10 mouse cellular contexts compared by ENCODE assay signal in the genomic region with DNA sequence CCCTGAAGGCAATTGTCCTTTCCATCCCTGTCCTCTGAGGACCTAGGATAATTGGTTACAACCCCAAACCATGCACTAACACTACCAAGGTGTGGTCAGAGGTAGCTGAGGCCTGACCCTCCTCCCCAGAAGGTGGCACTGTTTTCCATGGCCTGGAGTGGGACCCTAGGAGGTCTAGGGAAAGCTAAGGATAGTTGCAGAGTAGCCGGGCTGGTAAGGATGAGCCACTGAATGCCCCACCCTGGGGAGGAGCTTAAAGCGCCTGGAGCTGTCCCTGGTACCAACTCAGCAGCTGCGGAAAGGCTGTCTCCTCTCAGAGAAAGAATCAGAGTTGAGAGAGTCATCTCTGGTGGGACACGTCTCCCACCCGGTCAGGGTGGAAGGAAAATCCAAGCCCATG. TPM values are rescaled to one million over a fixed set of nuclear protein-coding genes. Genes with fewer than 3 reads are reported as not detected.
DNase-seq lines count a peak whose midpoint lies in the region; ATAC-seq and TF ChIP-seq lines count a peak whose summit lies in the region.
"Had no signal": no experiment of that assay in that cellular context is flagged by ENCODE, and none has a peak within 500 bp of the region (broad histone marks: within the 10 kb centered on the region; RNA-seq: fewer than 3 reads in every experiment).

No protein-coding gene starts in this region.

- H3K4me1 ChIP-seq in midbrain, embryonic 10.5 days: peaks cover 20% of the 10 kb centered on the region
- H3K4me1 ChIP-seq in midbrain, embryonic 16.5 days (ENCODE audit: control insufficient read depth, insufficient read depth, low read length): peaks cover 4% of the 10 kb centered on the region; the same call in 1 of the 2 replicates
- H3K4me1 ChIP-seq in liver, embryonic 14.5 days (replicated peaks; ENCODE audit: control insufficient read depth in 2 of 2, insufficient read depth in 2 of 2, low read length in 1 of 2): no peaks in the 10 kb centered on the region

- no peak for ATAC-seq in midbrain, embryonic 16.5 days
- ATAC-seq in granulocyte monocyte progenitor cell, adult 5-6 weeks (replicated peaks; ENCODE audit: poor library complexity, severe bottlenecking): peak; percentile 55
- no peak for ATAC-seq in liver, embryonic 14.5 days (ENCODE audit: insufficient read depth)

- TF ChIP-seq CTCF in liver, embryonic 14.5 days (IDR thresholded peaks at IDR 0.05; ENCODE audit: low read depth): peak; percentile 33; the same call in 1 of the 2 replicates

- peak; percentile 11 to 55 for DNase-seq in adrenal gland, adult (ENCODE audit: inconsistent age in 2 of 2, low spot score in 1 of 2)
- DNase-seq in adrenal gland, adult 18-20 months (ENCODE audit: low spot score in 2 of 2): no peak
- DNase-seq in midbrain, embryonic 10.5 days (ENCODE audit: low spot score): peak; percentile 31
- DNase-seq in liver, embryonic 14.5 days (ENCODE audit: low read depth in 3 of 3, low spot score in 3 of 3): no peak
- no peak for DNase-seq in left cerebral cortex, postnatal 14 days (ENCODE audit: low spot score in 2 of 2)
- DNase-seq in thymus, adult 18-20 months: no peak

- H3K36me3 ChIP-seq in midbrain, embryonic 10.5 days: no peaks in the 10 kb centered on the region
- H3K36me3 ChIP-seq in midbrain, embryonic 16.5 days (ENCODE audit: control insufficient read depth, insufficient read depth, low read length): no peaks in the 10 kb centered on the region
- H3K36me3 ChIP-seq in liver, embryonic 14.5 days (replicated peaks; ENCODE audit: control insufficient read depth, insufficient read depth, low read depth): no peaks in the 10 kb centered on the region

- 0% methylated on average over 5 of the region's 5 CpGs for WGBS in midbrain, embryonic 10.5 days
- 0% methylated on average over 5 of the region's 5 CpGs for whole genome bisulfite sequencing in midbrain, embryonic 16.5 days
- 2% methylated on average over 5 of the region's 5 CpGs for WGBS in liver, embryonic 14.5 days (ENCODE audit: insufficient replicate concordance)

- H3K9me3 ChIP-seq in midbrain, embryonic 10.5 days (replicated peaks): no peaks in the 10 kb centered on the region
- H3K9me3 ChIP-seq in midbrain, embryonic 16.5 days (replicated peaks; ENCODE audit: control insufficient read depth, low read length, poor library complexity, severe bottlenecking): no peaks in the 10 kb centered on the region
- H3K9me3 ChIP-seq in liver, embryonic 14.5 days (ENCODE audit: control insufficient read depth, low read length): no peaks in the 10 kb centered on the region

- H3K9ac ChIP-seq in midbrain, embryonic 16.5 days (ENCODE audit: low read depth, low read length): no peak overlapping the region
- no peak overlapping the region for H3K9ac ChIP-seq in liver, embryonic 14.5 days (replicated peaks)

- H3K27me3 ChIP-seq in midbrain, embryonic 10.5 days (ENCODE audit: low read depth, poor library complexity, severe bottlenecking): peaks cover 43% of the 10 kb centered on the region
- peaks cover 21% of the 10 kb centered on the region for H3K27me3 ChIP-seq in midbrain, embryonic 16.5 days (ENCODE audit: control insufficient read depth, insufficient read depth, low read depth, low read length)
- peaks cover 12% of the 10 kb centered on the region for H3K27me3 ChIP-seq in liver, embryonic 14.5 days (ENCODE audit: control insufficient read depth, insufficient read depth, low read length)

- H3K4me2 ChIP-seq in midbrain, embryonic 16.5 days (ENCODE audit: low read length): no peak overlapping the region
- no peak overlapping the region for H3K4me2 ChIP-seq in liver, embryonic 14.5 days (ENCODE audit: low read depth)

- H3K27ac ChIP-seq in midbrain, embryonic 10.5 days (replicated peaks): no peak overlapping the region
- H3K27ac ChIP-seq in midbrain, embryonic 16.5 days (ENCODE audit: low read length): no peak overlapping the region
- no peak overlapping the region for H3K27ac ChIP-seq in liver, embryonic 14.5 days

- no peak for TF ChIP-seq EP300 in liver, embryonic 14.5 days (IDR thresholded peaks at IDR 0.05; ENCODE audit: low read depth)

- H3K4me3 ChIP-seq in midbrain, embryonic 10.5 days: no peak overlapping the region
- no peak overlapping the region for H3K4me3 ChIP-seq in midbrain, embryonic 16.5 days (ENCODE audit: low read depth, low read length)
- no peak overlapping the region for H3K4me3 ChIP-seq in liver, embryonic 14.5 days (ENCODE audit: insufficient read depth in 1 of 2, low read depth in 2 of 2, low read length in 2 of 2)

- intact Hi-C loops in left cerebral cortex, postnatal 14 days (cut with DNase I): no loop called here

RNA-seq across cellular contexts. Expression of a gene that starts 28.4 kb away (rescaled TPM):
- total RNA-seq in adrenal gland, adult 18-20 months (2021): not detected
- polyA plus RNA-seq in midbrain, embryonic 10.5 days (2016; fragmentation: Nextera tagmentation; extraction: Ambion mirVana): not detected in 2 replicates
- not detected in 2 replicates for polyA plus RNA-seq in midbrain, embryonic 16.5 days (2015; fragmentation: Nextera tagmentation; extraction: Ambion mirVana)
- not detected in 2 replicates for total RNA-seq in granulocyte monocyte progenitor cell, adult 5-6 weeks (2014; fragmentation: Nextera tagmentation)
- not detected in 2 replicates for total RNA-seq in granulocyte monocyte progenitor cell, adult 5-6 weeks (2017)
- not detected in 2 replicates for polyA plus RNA-seq in liver, embryonic 14.5 days (2012; rRNA removed)
- polyA plus RNA-seq in liver, embryonic 14.5 days (2014; fragmentation: Nextera tagmentation; extraction: Ambion mirVana): not detected in 2 replicates
- total RNA-seq in left cerebral cortex, postnatal 14 days (2021): under 1 TPM; 0.26 to 0.32 TPM
- total RNA-seq: gastrocnemius, postnatal 4 days; neutrophil, adult 5-6 weeks had no signal

RNA-seq across cellular contexts. Expression of a gene that starts 44.9 kb away (rescaled TPM):
- total RNA-seq in adrenal gland, adult 18-20 months (2021): 10 to 100 TPM; 48.5 to 54.2 TPM
- polyA plus RNA-seq in midbrain, embryonic 10.5 days (2016; fragmentation: Nextera tagmentation; extraction: Ambion mirVana): 18.4 and 21.2 TPM in 2 replicates
- polyA plus RNA-seq in midbrain, embryonic 16.5 days (2015; fragmentation: Nextera tagmentation; extraction: Ambion mirVana): 7.1 and 9.7 TPM in 2 replicates
- not detected in 2 replicates for total RNA-seq in granulocyte monocyte progenitor cell, adult 5-6 weeks (2014; fragmentation: Nextera tagmentation)
- 0.05 and 0.60 TPM in 2 replicates for total RNA-seq in granulocyte monocyte progenitor cell, adult 5-6 weeks (2017)
- polyA plus RNA-seq in liver, embryonic 14.5 days (2012; rRNA removed): 224 and 276 TPM in 2 replicates
- 446 and 452 TPM in 2 replicates for polyA plus RNA-seq in liver, embryonic 14.5 days (2014; fragmentation: Nextera tagmentation; extraction: Ambion mirVana)
- 1 to 10 TPM; 4.5 to 4.9 TPM for total RNA-seq in left cerebral cortex, postnatal 14 days (2021)

RNA-seq across cellular contexts. Expression of a gene that starts 59.4 kb away (rescaled TPM):
- 10 to 100 TPM; 54.8 to 55.4 TPM for total RNA-seq in adrenal gland, adult 18-20 months (2021)
- 21.3 and 23.0 TPM in 2 replicates for polyA plus RNA-seq in midbrain, embryonic 10.5 days (2016; fragmentation: Nextera tagmentation; extraction: Ambion mirVana)
- 12.9 and 17.3 TPM in 2 replicates for polyA plus RNA-seq in midbrain, embryonic 16.5 days (2015; fragmentation: Nextera tagmentation; extraction: Ambion mirVana)
- total RNA-seq in granulocyte monocyte progenitor cell, adult 5-6 weeks (2014; fragmentation: Nextera tagmentation): 15.7 and 22.7 TPM in 2 replicates
- total RNA-seq in granulocyte monocyte progenitor cell, adult 5-6 weeks (2017): 23.5 and 32.4 TPM in 2 replicates
- 20.8 and 23.6 TPM in 2 replicates for polyA plus RNA-seq in liver, embryonic 14.5 days (2012; rRNA removed)
- 13.2 and 15.1 TPM in 2 replicates for polyA plus RNA-seq in liver, embryonic 14.5 days (2014; fragmentation: Nextera tagmentation; extraction: Ambion mirVana)
- 10 to 100 TPM; 48.9 to 49.8 TPM for total RNA-seq in left cerebral cortex, postnatal 14 days (2021)

Comparison
In these comparisons a context has a peak if more than half of its experiments do, and no peak if none do; other contexts are left out.
1. DNase-seq: peak in adrenal gland, adult (2 of 2) and midbrain, embryonic 10.5 days (single experiment); none in adrenal gland, adult 18-20 months (0 of 2), liver, embryonic 14.5 days (0 of 3), left cerebral cortex, postnatal 14 days (0 of 2) and thymus, adult 18-20 months (0 of 2).
2. RNA of a gene that starts 44.9 kb away (total RNA-seq): 48.5 to 54.2 TPM in adrenal gland, adult 18-20 months; 4.5 to 4.9 TPM in left cerebral cortex, postnatal 14 days and 0.05 to 0.60 TPM in granulocyte monocyte progenitor cell, adult 5-6 weeks; every median in the first group is over 4 times any median in the second.